Mouse (Mus musculus): ENCODE results near the gene Fgfr4. TPM values are rescaled to one million over a fixed set of nuclear protein-coding genes. Genes with fewer than 3 reads are reported as not detected.

The Fgfr4 gene
- polyA plus RNA-seq, 1 experiment, result not detected

DNA sequence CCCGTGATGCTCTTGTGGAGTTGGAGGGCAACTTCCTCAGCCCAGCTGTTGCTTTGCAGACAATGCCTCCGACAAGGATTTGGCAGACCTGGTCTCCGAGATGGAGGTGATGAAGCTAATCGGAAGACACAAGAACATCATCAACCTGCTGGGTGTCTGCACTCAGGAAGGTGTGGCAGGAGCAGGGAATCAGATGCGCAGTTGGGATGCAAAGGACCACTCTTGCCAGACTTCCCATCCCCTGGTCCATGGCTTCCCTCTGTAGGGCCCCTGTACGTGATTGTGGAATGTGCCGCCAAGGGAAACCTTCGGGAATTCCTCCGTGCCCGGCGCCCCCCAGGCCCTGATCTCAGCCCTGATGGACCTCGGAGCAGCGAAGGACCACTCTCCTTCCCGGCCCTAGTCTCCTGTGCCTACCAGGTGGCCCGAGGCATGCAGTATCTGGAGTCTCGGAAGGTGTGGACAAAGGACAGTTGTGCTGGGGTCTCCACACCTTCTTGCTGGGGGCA, 13.4 kb downstream of the Fgfr4 start:
- Histone ChIP-seq H3K27ac (replicated peaks; ENCODE audit: low read depth, low read length) (no peak overlapping the region), H3K4me3 (ENCODE audit: insufficient read depth, low read depth, low read length) (no peak overlapping the region), H3K4me1 (ENCODE audit: control insufficient read depth, insufficient read depth, insufficient read length, low read length) (no peaks in the 10 kb centered on the region)

DNA sequence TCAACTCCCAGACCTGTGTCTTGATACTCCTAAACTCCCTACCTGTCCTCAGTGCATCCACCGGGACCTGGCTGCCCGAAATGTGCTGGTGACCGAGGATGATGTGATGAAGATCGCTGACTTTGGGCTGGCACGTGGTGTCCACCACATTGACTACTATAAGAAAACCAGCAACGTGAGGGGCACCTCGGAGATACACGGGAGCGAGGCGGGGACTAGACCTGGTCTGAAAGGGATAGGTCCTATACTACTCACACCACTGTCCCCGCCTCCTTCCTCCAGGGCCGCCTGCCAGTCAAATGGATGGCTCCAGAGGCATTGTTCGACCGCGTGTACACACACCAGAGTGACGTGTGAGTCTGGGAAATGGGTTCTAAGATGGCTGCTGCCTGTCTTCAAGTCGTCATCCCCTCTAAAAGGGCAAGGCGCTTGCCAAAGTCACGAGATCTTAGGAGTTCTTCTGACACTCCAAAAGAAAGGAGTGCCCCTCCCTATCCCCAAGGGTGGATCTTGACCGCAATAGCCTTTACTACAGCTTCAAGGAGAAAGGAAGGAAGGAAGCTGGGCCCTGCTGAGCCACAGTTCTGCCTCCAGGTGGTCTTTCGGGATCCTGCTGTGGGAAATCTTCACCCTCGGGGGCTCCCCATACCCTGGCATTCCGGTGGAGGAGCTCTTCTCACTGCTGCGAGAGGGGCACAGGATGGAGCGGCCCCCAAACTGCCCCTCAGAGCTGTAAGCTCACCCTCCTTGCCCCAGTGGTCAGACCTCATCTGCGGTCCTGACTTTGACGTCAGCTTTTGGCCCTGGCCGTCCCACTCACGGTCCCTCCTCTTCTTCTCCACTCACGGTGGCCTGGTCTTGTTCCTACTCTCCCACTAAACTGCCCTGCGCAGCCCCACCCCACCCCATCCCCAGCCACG, 14.6 kb downstream of the Fgfr4 start:
- Histone ChIP-seq H3K27ac (replicated peaks; ENCODE audit: low read depth, low read length) (no peak overlapping the region), H3K4me1 (ENCODE audit: control insufficient read depth, insufficient read depth, insufficient read length, low read length) (peaks cover 2% of the 10 kb centered on the region; the same call in 1 of the 2 replicates), H3K4me3 (ENCODE audit: insufficient read depth, low read depth, low read length) (no peak overlapping the region)

DNA sequence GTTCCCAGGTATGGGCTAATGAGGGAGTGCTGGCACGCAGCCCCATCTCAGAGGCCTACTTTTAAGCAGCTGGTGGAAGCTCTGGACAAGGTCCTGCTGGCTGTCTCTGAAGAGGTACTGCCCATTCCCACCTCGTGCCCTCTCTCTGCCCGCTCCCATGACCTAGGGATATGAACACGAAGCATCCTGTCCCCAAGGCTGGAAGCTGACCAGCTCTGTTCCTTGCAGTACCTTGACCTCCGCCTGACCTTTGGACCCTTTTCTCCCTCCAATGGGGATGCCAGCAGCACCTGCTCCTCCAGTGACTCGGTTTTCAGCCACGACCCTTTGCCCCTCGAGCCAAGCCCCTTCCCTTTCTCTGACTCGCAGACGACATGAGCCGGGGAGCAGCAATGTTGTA, 15.4 kb downstream of the Fgfr4 start:
- Histone ChIP-seq H3K4me1 (ENCODE audit: control insufficient read depth, insufficient read depth, insufficient read length, low read length) (peaks cover 2% of the 10 kb centered on the region; the same call in 1 of the 2 replicates), H3K4me3 (ENCODE audit: insufficient read depth, low read depth, low read length) (no peak overlapping the region), H3K27ac (replicated peaks; ENCODE audit: low read depth, low read length) (no peak overlapping the region)

DNA sequence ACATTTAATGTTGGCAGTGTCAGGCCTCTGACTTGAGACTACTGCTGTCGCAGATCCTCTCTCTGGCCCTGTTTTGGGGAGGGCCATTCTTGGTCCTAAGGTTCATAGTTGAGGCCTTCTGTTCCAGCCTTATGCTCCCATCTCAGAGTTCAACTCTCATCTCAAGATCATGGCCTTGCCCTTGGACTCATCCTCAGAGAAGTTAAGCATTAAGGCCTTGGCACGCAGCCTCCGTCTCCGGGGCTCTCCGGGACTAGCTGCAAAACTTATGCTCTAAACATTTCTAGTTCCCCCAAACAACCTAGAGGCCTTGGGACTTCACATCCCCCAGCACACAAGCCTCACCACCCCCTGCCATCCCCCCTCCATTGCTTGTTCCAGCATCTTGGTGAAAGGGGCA, 15.8 kb downstream of the Fgfr4 start:
- Histone ChIP-seq H3K4me3 (ENCODE audit: insufficient read depth, low read depth, low read length) (no peak overlapping the region), H3K4me1 (ENCODE audit: control insufficient read depth, insufficient read depth, insufficient read length, low read length) (peaks cover 2% of the 10 kb centered on the region; the same call in 1 of the 2 replicates), H3K27ac (replicated peaks; ENCODE audit: low read depth, low read length) (no peak overlapping the region)

DNA sequence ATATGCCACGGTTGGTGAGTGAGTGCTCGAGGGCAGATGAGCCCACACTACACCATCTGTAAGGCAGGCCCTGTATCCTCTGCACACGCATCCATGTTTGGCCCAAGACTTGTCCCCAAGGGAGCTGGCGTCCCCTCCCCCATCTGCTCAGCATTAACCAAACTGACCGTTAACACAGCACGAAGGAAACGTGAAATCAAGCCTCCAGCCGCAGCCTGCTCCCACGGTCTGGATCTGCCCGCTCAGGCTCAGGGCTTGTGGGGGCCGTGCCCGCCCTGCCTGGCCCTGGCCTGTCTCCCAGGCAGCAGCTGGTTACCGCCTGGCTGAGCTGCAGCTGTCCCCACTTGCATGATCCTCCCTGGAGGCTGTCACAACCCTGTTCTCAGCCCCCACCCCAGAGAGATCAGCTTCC, 16.5 kb downstream of the Fgfr4 start:
- peaks cover 2% of the 10 kb centered on the region; the same call in 1 of the 2 replicates for H3K4me1 ChIP-seq (ENCODE audit: control insufficient read depth, insufficient read depth, insufficient read length, low read length)
- no peak overlapping the region for H3K4me3 ChIP-seq (ENCODE audit: insufficient read depth, low read depth, low read length)
- H3K27ac ChIP-seq (replicated peaks; ENCODE audit: low read depth, low read length), result no peak overlapping the region

DNA sequence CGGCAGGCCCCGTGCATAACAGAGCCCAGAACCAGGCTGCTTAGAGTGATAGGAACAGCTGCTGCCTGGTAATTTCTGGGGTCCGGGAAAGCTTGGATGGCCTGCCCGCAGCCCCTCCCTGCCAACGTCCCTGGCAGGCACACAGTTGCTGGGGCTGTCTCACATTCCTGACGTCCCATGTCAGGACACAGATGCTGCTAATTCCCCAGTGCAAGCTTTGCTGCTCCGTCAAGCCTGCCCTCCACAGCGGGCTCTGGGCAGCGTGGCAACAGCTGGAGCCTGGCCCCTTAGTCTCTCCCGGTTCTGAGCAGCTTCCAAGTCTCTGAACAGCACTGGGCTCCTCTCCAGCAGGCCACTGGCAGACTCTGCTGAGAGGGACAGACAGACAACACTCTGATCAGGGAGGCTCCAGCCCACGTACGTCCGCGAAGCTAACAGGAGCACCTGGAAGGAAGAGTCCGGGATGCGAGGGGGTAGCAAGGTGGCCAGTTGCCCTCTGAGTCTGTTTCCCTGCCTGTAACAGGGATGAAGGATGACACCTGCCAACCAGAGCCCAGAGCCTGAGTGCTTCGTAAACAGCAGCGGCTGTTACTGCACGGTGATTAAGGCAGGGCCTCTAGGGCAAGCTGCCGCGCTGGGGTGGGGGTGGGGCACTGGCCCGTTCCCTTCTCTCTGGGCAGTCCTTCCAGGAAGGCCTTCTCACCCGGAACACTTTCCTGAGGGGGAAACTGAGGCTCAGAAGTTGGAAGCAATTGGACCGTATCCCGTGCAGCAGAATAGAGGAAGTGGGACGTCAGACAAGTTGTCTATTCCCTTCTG, 19.3 kb downstream of the Fgfr4 start:
- H3K4me1 ChIP-seq (ENCODE audit: control insufficient read depth, insufficient read depth, insufficient read length, low read length), result peaks cover 2% of the 10 kb centered on the region; the same call in 1 of the 2 replicates
- H3K4me3 ChIP-seq (ENCODE audit: insufficient read depth, low read depth, low read length), result peak overlapping the region; percentile 37
- no peak overlapping the region for H3K27ac ChIP-seq (replicated peaks; ENCODE audit: low read depth, low read length)

DNA sequence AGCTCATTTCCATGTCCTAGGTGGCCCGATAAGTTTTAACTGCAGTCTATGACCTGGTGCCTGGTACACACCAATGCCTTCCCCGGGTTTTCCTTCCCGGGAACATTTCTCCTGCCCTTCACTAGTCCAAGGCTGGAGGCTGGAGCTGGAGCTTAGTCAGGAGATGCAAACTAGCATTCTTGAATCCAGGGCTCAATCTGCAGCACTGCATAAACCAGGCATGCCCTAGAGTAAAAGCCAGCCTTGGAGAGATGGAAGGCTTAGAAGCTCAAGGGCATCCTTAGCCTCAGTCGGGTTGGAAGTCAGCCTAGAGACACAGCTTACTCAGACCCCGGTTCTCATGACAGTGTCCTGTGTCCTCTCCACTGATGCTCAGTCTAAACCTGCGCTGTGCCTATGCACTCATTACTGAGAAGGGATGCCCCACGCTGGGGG, 19.9 kb downstream of the Fgfr4 start:
- H3K27ac ChIP-seq (replicated peaks; ENCODE audit: low read depth, low read length), result no peak overlapping the region
- H3K4me1 ChIP-seq (ENCODE audit: control insufficient read depth, insufficient read depth, insufficient read length, low read length), result peaks cover 2% of the 10 kb centered on the region; the same call in 1 of the 2 replicates
- H3K4me3 ChIP-seq (ENCODE audit: insufficient read depth, low read depth, low read length), result 0 out of 2 replicates have a peak overlapping the region, but pooled peaks have one; percentile 37

DNA sequence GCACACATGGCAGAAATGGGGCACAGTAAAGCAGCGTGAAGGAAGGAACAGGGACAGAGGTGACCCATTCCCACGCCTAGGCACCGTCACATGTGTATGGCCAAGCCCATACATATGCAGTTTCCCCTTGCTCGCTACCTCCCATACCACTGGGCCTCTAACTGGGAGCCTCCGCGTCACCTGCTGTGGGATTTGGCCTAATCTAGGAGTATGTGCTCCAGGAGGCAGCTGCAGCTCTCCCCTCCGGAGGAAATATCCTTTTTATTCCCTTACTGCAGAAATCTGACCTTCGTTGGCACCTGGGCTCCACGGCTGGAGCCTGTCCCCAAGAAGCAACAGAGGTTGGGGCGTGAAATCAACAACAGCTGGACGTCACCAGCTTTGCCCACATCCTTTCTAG, 21.9 kb downstream of the Fgfr4 start:
- no peak overlapping the region for H3K4me3 ChIP-seq (ENCODE audit: insufficient read depth, low read depth, low read length)
- H3K27ac ChIP-seq (replicated peaks; ENCODE audit: low read depth, low read length), result no peak overlapping the region
- peaks cover 2% of the 10 kb centered on the region; the same call in 1 of the 2 replicates for H3K4me1 ChIP-seq (ENCODE audit: control insufficient read depth, insufficient read depth, insufficient read length, low read length)

DNA sequence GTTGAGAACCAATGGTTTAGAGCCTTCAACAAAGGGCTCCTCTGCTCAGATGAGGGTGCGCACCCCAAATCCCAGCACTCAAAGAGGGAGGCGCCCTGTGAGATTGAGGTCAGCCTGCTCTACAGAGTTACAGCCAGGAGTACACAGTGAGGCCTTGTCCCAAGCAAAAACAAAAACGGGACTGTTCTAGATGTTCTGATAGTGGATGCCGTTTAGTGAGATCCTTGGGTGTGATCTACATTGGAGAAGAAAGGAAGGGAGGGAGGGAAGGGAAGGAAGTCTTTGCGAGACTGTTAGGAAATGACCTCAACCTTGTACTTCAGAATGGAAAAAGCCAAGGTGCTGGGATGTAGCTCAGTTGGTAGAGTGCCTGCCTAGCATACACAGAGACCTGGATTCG, 23.8 kb downstream of the Fgfr4 start:
- Histone ChIP-seq H3K27ac (replicated peaks; ENCODE audit: low read depth, low read length) (no peak overlapping the region), H3K4me1 (ENCODE audit: control insufficient read depth, insufficient read depth, insufficient read length, low read length) (peaks cover 2% of the 10 kb centered on the region; the same call in 1 of the 2 replicates), H3K4me3 (ENCODE audit: insufficient read depth, low read depth, low read length) (no peak overlapping the region)

DNA sequence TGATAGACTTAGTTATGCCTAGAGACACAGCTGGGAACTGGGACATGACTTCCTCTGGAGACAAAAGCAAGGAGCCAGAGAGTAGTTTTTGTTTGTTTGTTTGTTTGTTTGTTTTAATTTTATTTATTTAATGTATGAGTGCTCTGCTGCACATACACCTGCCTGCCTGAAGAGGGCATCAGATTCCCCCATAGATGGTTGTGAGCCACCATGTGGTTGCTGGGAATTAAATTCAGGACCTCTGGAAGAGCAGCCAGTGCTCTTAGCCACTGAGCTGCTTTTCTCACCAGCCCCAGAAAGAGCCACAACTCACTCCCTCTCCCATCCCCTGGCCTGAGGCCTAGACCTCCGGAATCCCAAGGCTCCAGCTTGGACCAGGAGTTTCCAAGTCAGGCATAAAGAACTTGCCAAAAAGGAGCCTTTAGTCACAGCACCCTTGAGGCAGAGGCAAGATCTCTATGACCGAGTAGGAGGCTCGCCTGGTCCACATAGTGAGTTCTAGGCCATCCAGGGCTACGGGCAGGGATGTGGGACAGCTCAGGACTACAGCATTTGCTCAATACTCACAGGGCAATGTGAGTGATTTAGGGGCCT, 25.6 kb downstream of the Fgfr4 start:
- Histone ChIP-seq H3K4me1 (ENCODE audit: control insufficient read depth, insufficient read depth, insufficient read length, low read length) (0 out of 2 replicates have a peak, but pooled peaks cover 2% of the 10 kb centered on the region), H3K27ac (replicated peaks; ENCODE audit: low read depth, low read length) (no peak overlapping the region), H3K4me3 (ENCODE audit: insufficient read depth, low read depth, low read length) (no peak overlapping the region)

DNA sequence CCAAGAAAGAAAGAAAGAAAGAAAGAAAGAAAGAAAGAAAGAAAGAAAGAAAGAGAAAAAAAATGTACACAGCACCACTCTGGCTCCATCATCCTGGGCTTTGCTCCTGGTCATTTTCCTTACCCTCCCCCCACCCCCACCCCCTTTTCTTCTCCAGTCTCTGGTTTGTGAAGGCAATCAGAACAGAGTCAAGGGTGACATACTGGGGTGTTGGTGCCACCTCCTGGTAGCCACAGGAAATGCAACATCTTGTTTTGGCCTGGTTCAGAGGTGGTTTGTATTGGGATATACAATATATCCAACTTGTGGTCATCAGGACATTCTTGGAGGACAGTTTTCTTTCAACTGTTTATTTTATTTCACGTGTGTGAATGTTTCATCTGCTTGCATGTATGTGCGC, 26.1 kb downstream of the Fgfr4 start:
- Histone ChIP-seq H3K4me1 (ENCODE audit: control insufficient read depth, insufficient read depth, insufficient read length, low read length) (0 out of 2 replicates have a peak, but pooled peaks cover 2% of the 10 kb centered on the region), H3K4me3 (ENCODE audit: insufficient read depth, low read depth, low read length) (no peak overlapping the region), H3K27ac (replicated peaks; ENCODE audit: low read depth, low read length) (no peak overlapping the region)

DNA sequence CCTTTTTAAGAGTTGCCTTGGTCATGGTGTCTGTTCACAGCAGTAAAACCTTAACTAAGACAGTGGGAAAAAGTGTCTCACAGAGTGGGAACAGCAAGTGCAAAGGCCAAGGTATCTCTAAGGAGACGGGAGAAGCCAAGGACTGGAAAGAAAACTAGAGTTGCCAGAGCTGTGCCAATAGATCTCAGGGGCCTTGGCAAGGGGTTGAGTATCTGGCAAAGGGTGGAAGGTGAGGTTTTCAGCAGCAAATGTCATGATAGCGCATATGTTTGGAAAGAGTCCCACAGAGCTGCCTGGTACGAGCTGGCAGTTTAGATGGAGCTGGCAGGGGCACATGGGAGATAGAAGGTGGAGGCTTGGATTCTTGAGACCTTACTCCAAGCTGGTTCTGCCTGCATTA, 27.2 kb downstream of the Fgfr4 start:
- Histone ChIP-seq H3K4me3 (ENCODE audit: insufficient read depth, low read depth, low read length) (no peak overlapping the region), H3K27ac (replicated peaks; ENCODE audit: low read depth, low read length) (no peak overlapping the region)

DNA sequence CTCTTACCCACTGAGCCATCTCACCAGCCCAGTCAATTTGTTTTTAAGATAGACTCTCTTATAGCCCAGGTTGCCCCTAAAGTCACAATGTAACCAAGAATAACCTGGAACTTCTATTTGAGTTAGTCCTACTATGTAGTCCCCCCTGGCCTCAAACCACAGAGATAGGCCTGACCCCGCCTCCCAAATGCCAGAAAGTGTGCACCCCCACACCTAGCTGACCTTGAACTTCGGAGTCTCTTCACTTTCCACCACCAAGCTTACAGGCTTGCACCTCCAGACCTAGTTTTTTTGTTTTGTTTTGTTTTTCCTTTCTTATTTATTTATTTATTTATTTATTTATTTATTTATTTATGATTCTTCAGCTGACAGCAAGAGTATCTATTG, 29.3 kb downstream of the Fgfr4 start:
- H3K27ac ChIP-seq (replicated peaks; ENCODE audit: low read depth, low read length), result peak overlapping the region; percentile 78
- H3K4me3 ChIP-seq (ENCODE audit: insufficient read depth, low read depth, low read length), result peak overlapping the region; percentile 63
- H3K4me1 ChIP-seq (ENCODE audit: control insufficient read depth, insufficient read depth, insufficient read length, low read length), result 0 out of 2 replicates have a peak, but pooled peaks cover 2% of the 10 kb centered on the region

More for the DNA sequence above, 27.2 kb downstream of the Fgfr4 start:
- 0 out of 2 replicates have a peak, but pooled peaks cover 2% of the 10 kb centered on the region for H3K4me1 ChIP-seq (ENCODE audit: control insufficient read depth, insufficient read depth, insufficient read length, low read length)

DNA sequence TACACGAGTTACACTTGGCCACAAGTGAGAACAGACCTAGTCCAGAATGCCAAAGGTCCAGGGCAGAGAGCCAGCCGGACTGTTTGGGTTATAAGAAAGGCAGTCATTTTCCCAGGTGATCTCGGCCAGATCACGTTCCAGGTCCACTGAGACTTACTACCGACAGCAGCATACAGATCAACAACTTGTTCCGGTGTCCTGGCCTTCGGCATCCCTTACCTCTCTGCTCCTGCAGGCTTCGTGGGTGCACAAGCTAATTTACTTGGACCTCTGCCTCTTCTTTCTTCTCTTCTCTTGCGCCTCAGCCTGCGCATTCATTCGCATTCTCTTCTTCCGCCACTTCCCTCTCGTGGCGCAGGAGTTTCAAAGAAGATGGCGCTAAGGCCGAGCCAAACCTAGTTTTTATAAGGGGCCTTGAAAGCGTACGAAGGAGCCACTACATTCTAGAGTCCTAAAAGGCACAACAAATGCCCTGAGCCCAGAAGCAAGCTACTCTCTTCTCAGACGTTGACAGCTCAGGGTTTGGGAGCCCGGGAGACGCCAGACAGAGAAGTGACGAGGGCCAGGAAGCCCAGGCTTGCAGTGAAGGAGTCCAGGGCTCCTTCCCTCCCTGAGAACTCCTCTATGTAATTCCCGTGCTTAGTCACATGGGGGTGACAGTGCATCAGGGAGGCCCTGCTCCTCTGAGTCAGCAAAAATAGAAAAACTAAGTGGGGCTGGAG, 29.9 kb downstream of the Fgfr4 start:
- peak overlapping the region; percentile 63 for H3K4me3 ChIP-seq (ENCODE audit: insufficient read depth, low read depth, low read length)
- 0 out of 2 replicates have a peak, but pooled peaks cover 2% of the 10 kb centered on the region for H3K4me1 ChIP-seq (ENCODE audit: control insufficient read depth, insufficient read depth, insufficient read length, low read length)
- H3K27ac ChIP-seq (replicated peaks; ENCODE audit: low read depth, low read length), result peak overlapping the region; percentile 78
